Mouse (Mus musculus) hindbrain, embryonic 12.5 days (tissue): ENCODE data around the gene Il24. TPM values are rescaled to one million over a fixed set of nuclear protein-coding genes. Genes with fewer than 3 reads are reported as not detected.

ENCODE experiments used
- ATAC-seq: fragments of 200-750 bp; cut with Nextera tagmentation; 2 replicates; pipeline ENCODE4 v1.8.0; 2017; ENCODE audit warnings: moderate TSS enrichment; ENCODE audit not compliant: low FRiP score
- H3K27ac ChIP-seq: fragments of 300-500 bp; sonication (generic); 2 replicates; pipeline ENCODE4 v1.5.1; 2016; ENCODE audit warnings: mild to moderate bottlenecking
- H3K27me3 ChIP-seq: fragments of 300-500 bp; sonication (generic); 2 replicates; pipeline ENCODE4 v1.6.1; 2016; ENCODE audit warnings: mild to moderate bottlenecking
- H3K36me3 ChIP-seq: fragments of 300-500 bp; sonication (generic); 2 replicates; pipeline ENCODE4 v1.6.1; 2016; ENCODE audit warnings: mild to moderate bottlenecking
- H3K4me1 ChIP-seq: fragments of 300-500 bp; sonication (generic); 2 replicates; pipeline ENCODE4 v1.6.1; 2016
- H3K4me2 ChIP-seq: fragments of 300-500 bp; sonication (generic); replicated peaks from 2 replicates; pipeline ENCODE4 v1.6.1; 2016; ENCODE audit warnings: mild to moderate bottlenecking
- H3K4me3 ChIP-seq: fragments of 300-500 bp; sonication (generic); 2 replicates; pipeline ENCODE4 v1.5.1; 2016; ENCODE audit warnings: mild to moderate bottlenecking
- H3K9ac ChIP-seq: fragments of 300-500 bp; sonication (generic); 2 replicates; pipeline ENCODE4 v1.6.1; 2016; ENCODE audit warnings: mild to moderate bottlenecking, moderate library complexity
- H3K9me3 ChIP-seq: fragments of 300-500 bp; sonication (generic); replicated peaks from 2 replicates; pipeline ENCODE4 v1.6.1; 2016; ENCODE audit warnings: mild to moderate bottlenecking
- WGBS: fragments of 180-500 bp; shearing (Covaris S2); methylation state at CpG from one replicate; pipeline ENCODE4 v1.1.7; 2016; 5-methylcytosine and 5-hydroxymethylcytosine counted together
- polyA plus RNA-seq: library from polyadenylated mRNA; unstranded; fragments of >200 nt; fragmentation: Nextera tagmentation; extraction: Ambion mirVana; gene quantifications from 2 replicates; pipeline ENCODE4 v1.2.1, GENCODE M21; 2016

The Il24 gene
- polyA plus RNA-seq, 1 experiment from 2014 or later = not detected

DNA sequence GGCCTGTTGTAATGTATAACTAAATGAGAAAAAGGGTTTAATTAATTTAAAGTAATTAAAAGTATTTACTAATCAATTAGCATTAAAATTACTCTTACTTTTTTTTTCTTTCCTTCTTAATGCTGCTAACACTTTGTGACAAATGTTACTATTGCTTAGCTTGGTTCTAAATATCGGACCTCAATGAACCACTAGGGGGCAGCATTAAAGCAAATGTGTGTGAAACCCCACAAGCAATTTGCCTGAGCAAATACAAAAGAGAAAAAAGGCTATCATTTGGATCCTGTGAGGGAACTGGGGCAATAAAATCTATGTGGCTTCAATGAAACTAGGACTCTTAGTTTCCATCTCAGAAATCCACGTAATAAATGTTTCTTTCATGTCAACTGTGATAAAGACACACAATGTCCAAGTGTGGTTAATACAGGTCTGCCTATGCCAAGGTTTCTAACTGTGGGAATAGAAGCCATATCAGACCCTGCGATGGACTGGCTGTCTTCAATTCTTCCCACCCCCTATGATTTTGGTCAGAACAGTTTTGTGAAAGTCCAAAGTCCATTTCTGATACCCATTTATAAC, 10.2 kb downstream of the Il24 start:
- WGBS = 18% methylated on average over 3 of the region's 3 CpGs
- Histone ChIP-seq H3K4me3 (no peak overlapping the region), H3K36me3 (no peaks in the 10 kb centered on the region), H3K4me1 (peaks cover 8% of the 10 kb centered on the region; the same call in 1 of the 2 replicates), H3K27me3 (peaks cover 29% of the 10 kb centered on the region), H3K27ac (no peak overlapping the region), H3K9me3 (no peaks in the 10 kb centered on the region), H3K4me2 (no peak overlapping the region), H3K9ac (no peak overlapping the region)
- ATAC-seq = no peak

DNA sequence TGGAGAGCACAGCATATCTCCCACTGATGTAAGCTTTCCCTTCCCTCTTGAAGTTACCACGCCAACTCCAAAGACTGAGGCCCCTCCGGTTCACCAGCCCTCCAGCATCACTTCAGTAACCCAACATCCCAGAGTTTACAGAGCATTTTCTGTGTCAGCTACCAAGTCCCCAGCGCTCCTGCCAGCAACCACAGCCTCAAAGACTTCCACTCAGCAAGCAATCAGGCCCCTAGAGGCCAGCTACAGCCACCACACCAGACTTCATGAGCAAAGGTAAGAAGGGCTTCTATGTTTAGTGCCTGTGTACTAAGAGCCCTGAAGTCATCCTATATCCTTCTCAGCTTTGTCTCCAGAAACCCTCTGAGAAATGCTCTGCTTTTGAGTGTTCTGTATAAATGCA, 11.3 kb downstream of the Il24 start:
- no peak overlapping the region for H3K4me3 ChIP-seq
- WGBS = 75% methylated on average over 3 of the region's 3 CpGs
- peaks cover 29% of the 10 kb centered on the region for H3K27me3 ChIP-seq
- no peaks in the 10 kb centered on the region for H3K9me3 ChIP-seq
- no peak overlapping the region for H3K27ac ChIP-seq
- no peak overlapping the region for H3K9ac ChIP-seq
- H3K4me2 ChIP-seq = no peak overlapping the region
- peaks cover 8% of the 10 kb centered on the region; the same call in 1 of the 2 replicates for H3K4me1 ChIP-seq
- no peak for ATAC-seq
- H3K36me3 ChIP-seq = no peaks in the 10 kb centered on the region

DNA sequence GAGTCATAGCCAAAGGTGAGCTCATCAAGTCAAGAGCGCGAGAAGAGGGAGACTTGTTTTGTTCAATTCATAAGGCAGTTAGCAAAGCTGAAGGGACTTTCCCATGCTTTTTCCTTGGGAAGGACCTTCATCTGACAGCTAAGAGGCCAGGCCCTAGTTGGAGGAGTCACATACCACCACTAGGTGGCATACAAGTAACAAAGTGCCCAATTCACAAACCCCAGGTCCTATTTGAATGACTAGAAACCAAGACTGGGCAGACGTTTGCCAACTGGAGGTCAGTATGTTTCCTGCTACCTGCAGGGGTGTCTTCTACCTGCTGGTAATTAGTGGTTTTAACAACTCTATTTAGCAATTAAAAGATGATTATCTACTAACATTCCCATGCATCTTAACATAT, 12.1 kb downstream of the Il24 start:
- no peaks in the 10 kb centered on the region for H3K36me3 ChIP-seq
- H3K9ac ChIP-seq = no peak overlapping the region
- ATAC-seq = no peak
- no peak overlapping the region for H3K4me2 ChIP-seq
- no peak overlapping the region for H3K4me3 ChIP-seq
- peaks cover 27% of the 10 kb centered on the region for H3K27me3 ChIP-seq
- 41% methylated on average over 3 of the region's 3 CpGs for WGBS
- H3K27ac ChIP-seq = no peak overlapping the region
- peaks cover 8% of the 10 kb centered on the region; the same call in 1 of the 2 replicates for H3K4me1 ChIP-seq
- no peaks in the 10 kb centered on the region for H3K9me3 ChIP-seq

DNA sequence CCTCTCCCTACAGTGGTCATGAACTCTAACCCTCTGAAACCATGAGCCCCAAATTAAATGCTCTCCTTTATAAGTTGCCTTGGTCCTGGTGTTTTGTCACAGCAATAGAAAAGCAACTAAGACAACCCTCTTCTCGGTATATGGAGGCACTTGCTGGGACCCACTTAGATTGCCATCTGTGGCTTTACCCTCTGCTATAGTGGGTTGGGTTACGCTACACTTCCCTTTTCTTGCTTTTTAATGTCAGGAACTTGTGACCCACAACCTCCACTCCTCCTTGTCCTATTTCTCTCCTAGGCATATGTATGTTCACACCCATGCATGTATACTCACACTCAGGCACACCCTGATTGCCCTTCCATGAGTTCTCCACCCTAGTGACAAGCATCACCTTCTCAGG, 14.3 kb downstream of the Il24 start:
- Histone ChIP-seq H3K27me3 (peaks cover 8% of the 10 kb centered on the region), H3K4me1 (peaks cover 1% of the 10 kb centered on the region; the same call in 1 of the 2 replicates), H3K4me2 (no peak overlapping the region), H3K9ac (no peak overlapping the region), H3K36me3 (no peaks in the 10 kb centered on the region), H3K27ac (no peak overlapping the region), H3K9me3 (no peaks in the 10 kb centered on the region), H3K4me3 (no peak overlapping the region)
- no peak for ATAC-seq
- WGBS = 90% methylated on average over 2 of the region's 2 CpGs

DNA sequence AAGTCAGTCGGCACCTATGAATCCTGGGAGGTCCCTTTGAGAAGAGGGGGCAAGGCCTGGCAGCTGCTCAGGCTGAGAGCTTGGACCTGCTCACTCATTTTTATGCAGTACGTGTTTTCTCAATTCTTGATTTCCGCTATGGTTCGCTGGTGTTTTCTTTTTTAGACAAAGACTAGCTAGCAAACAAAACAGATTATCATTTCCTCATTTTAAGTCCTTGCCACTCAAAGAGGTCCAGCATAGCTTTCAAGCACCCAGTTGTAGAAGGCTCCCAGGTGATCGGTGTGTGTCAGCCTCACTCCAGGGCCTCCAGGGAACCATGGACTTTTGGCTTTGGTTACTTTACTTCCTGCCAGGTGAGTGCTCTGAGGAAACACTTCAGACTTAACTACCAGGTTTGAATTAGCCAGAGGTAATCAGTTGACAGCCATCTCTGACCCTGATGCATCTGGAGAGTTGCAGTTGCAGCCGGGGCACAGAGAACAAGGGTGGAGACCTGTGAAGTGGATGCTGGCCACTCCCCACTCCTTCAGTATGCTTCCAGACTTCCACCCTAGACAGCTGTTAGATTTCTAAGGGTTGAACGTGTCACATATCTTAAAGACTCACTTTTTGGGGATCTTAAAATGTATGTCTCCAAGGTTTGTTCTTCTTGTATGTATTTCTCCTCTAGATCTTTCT, 21.6 kb downstream of the Il24 start, which contains the start of gene Fcmr:
Gene Fcmr (plus strand): TSS at position 129 of the 681 bp plus-strand sequence.
- no peak for ATAC-seq
- Histone ChIP-seq H3K36me3 (no peaks in the 10 kb centered on the region), H3K9me3 (no peaks in the 10 kb centered on the region), H3K4me1 (no peaks in the 10 kb centered on the region), H3K27me3 (no peaks in the 10 kb centered on the region), H3K4me2 (no peak within 1 kb of the TSS), H3K4me3 (no peak within 1 kb of the TSS), H3K9ac (no peak within 1 kb of the TSS), H3K27ac (no peak within 1 kb of the TSS)
- WGBS = 79% methylated on average over 7 of the region's 7 CpGs

DNA sequence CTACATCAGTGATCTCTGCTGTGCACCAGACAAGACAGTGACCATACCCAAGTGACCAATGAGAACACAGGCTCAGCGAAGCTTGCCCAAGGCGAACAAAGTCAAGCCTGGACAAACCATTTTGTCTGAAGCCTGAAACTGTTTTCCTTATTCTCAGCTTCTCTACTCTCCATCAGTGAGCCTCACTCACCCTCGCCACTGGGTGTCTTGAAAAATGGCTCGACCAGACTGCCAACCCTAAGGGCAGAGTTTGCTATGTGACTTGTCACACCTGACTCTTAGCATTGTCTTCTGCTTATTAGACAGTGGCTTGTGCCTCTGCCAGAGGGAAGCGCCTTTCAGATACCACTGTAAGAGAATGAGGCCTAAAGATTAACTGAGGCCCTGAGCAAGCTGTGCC, 22.5 kb downstream of the Il24 start:
- H3K36me3 ChIP-seq = no peaks in the 10 kb centered on the region
- H3K9me3 ChIP-seq = no peaks in the 10 kb centered on the region
- no peaks in the 10 kb centered on the region for H3K27me3 ChIP-seq
- no peak overlapping the region for H3K9ac ChIP-seq
- ATAC-seq = no peak
- H3K27ac ChIP-seq = no peak overlapping the region
- no peaks in the 10 kb centered on the region for H3K4me1 ChIP-seq
- 88% methylated on average over 5 of the region's 5 CpGs for WGBS
- no peak overlapping the region for H3K4me2 ChIP-seq
- no peak overlapping the region for H3K4me3 ChIP-seq

DNA sequence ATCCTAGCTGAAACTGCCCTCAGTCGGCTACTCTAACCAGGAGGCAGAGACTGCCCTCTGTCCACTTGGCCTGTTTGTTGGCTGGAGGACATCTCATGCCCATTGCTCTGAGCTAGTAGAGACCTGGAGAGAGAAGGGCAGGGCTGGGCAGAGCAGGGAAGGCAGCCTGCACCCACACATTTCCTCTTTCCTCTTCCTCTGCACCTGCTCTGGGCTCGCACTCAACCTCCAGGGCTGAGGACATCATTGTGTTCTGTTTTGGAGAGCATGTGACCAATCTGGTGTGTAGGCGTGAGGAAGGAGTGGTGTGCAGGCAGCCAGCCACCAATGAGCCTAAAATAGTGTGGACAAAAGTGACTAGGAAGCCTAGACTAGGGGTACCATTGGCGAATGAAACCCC, 23.0 kb downstream of the Il24 start:
- WGBS = 91% methylated on average over 4 of the region's 4 CpGs
- H3K4me1 ChIP-seq = no peaks in the 10 kb centered on the region
- no peak overlapping the region for H3K4me3 ChIP-seq

DNA sequence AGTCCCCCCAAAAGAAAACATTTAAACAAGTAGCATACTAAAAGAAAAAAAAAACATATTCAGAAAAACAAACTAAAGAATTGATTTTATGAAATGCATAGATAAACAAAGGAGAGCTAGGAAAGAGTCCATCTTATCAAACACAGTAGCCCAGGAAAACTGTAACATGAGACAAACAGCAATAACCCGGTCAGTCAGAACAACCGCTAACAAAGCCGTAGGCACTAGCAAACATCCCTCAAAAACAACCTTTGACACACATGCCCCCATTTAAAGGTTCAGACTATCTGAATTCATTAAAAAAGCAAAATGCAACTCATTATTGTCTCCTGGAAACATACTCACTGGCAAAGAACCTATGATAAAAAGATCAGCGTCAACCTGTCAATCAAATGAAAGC, 29.8 kb downstream of the Il24 start:
- 78% methylated on average over 4 of the region's 4 CpGs for WGBS
- Histone ChIP-seq H3K9me3 (no peaks in the 10 kb centered on the region), H3K27ac (no peak overlapping the region), H3K4me3 (no peak overlapping the region), H3K36me3 (no peaks in the 10 kb centered on the region), H3K27me3 (no peaks in the 10 kb centered on the region), H3K4me2 (no peak overlapping the region), H3K9ac (no peak overlapping the region), H3K4me1 (no peaks in the 10 kb centered on the region)
- ATAC-seq = no peak

More for the DNA sequence above, 23.0 kb downstream of the Il24 start:
- Histone ChIP-seq H3K27ac (no peak overlapping the region), H3K9ac (no peak overlapping the region), H3K36me3 (no peaks in the 10 kb centered on the region), H3K4me2 (no peak overlapping the region), H3K9me3 (no peaks in the 10 kb centered on the region), H3K27me3 (no peaks in the 10 kb centered on the region)
- ATAC-seq = no peak

DNA sequence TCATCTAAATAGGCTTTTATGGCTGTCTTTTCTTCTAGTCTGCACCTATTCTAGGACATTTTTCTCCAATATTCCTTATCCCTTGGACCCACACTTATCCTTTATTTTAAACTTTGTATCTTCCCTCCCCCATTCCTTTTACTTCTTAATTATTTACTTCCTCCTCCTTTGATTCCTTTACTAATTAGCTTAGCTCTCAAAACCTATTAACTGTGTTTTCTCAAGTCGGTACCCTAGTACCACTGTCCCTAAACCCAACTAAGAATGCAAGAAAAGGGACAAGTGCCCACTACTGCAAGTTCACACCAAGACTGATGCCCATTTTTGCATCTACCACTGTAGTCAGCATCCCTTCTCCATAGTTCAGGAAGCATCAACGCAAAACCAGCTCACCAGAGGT, 31.5 kb downstream of the Il24 start:
- WGBS = 91% methylated on average over 2 of the region's 2 CpGs
- Histone ChIP-seq H3K4me1 (no peaks in the 10 kb centered on the region), H3K9me3 (no peaks in the 10 kb centered on the region), H3K4me2 (no peak overlapping the region), H3K27ac (no peak overlapping the region), H3K36me3 (no peaks in the 10 kb centered on the region), H3K9ac (no peak overlapping the region), H3K4me3 (no peak overlapping the region), H3K27me3 (no peaks in the 10 kb centered on the region)
- no peak for ATAC-seq

DNA sequence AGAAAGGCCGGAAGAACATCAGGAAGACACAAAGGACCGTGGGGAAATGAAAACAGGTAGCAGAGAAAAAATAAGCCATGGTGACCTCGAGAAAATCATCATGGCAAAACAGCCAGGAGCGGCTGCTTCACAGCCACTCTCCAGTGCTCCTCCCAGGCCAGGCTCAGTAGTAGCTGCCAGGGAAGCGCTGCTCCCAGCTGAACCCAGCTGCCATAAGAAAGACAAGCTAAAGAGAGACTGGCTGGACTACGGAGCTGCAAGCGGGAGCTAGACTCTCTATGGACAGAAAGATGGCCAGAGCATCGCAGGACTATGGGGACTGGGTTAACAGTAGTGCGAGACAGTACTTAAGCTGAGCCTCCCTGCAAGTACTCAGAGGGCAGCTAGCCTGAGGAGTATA, 32.4 kb downstream of the Il24 start:
- H3K27me3 ChIP-seq = no peaks in the 10 kb centered on the region
- no peak for ATAC-seq
- H3K4me1 ChIP-seq = no peaks in the 10 kb centered on the region
- no peak overlapping the region for H3K4me3 ChIP-seq
- H3K36me3 ChIP-seq = no peaks in the 10 kb centered on the region
- H3K4me2 ChIP-seq = no peak overlapping the region
- no peaks in the 10 kb centered on the region for H3K9me3 ChIP-seq
- H3K9ac ChIP-seq = no peak overlapping the region
- WGBS = 84% methylated on average over 9 of the region's 9 CpGs
- H3K27ac ChIP-seq = no peak overlapping the region

DNA sequence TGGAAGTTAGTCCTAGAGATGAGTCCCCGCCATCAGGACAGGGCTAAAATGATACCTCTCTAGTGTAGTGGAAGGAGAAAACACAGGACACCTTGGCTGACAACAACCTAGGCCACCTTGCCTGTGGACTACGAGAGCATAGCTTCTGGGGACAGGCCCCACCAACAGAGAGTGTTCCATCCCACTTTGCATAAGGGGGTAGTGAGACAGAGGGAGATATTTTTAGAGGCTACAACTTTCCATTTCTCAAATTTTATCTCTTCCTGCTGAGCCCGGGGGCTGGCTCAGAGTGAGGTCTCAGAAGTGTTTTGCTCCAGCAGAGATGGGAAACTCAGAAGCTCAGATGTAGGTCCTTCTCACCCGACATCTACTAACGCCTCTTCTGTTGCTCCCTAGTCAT, 36.8 kb downstream of the Il24 start:
- Histone ChIP-seq H3K27me3 (no peaks in the 10 kb centered on the region), H3K27ac (no peak overlapping the region), H3K9ac (no peak overlapping the region), H3K36me3 (no peaks in the 10 kb centered on the region), H3K9me3 (no peaks in the 10 kb centered on the region), H3K4me1 (no peaks in the 10 kb centered on the region), H3K4me2 (no peak overlapping the region), H3K4me3 (no peak overlapping the region)
- ATAC-seq = no peak
- 88% methylated on average over 5 of the region's 5 CpGs for WGBS

DNA sequence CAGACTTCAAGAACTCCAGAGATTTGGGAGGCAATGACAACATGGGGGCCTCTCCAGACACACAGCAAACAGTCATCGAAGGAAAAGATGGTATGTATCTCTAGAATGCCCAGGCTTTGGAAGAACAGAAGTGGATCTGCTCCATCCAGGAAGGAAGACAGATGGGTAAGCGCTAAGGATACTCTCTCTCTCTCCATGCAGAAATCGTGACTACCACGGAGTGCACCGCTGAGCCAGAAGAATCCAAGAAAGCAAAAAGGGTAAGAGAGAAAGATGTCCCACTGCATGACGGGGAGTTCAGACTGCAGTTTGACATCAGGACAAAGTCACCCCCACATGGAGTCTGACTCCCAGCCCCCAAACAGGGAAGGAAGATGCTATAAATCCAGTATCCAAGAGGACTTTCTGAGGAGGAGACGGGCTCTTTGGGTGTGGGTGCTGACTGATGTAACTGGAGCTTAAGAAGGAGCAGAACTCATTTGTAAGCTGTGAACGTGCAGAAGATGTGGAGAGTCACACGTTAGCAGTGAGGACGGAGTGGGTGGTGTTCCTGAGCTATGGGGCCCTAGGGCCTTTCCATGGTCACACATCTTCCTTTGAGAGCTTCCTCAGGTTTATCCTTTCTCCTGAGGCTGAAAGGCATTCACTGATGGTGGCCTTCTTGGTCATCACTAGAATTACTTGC, 37.6 kb downstream of the Il24 start:
- no peaks in the 10 kb centered on the region for H3K9me3 ChIP-seq
- no peak overlapping the region for H3K9ac ChIP-seq
- 90% methylated on average over 10 of the region's 10 CpGs for WGBS
- H3K27ac ChIP-seq = no peak overlapping the region
- H3K36me3 ChIP-seq = no peaks in the 10 kb centered on the region
- no peaks in the 10 kb centered on the region for H3K27me3 ChIP-seq
- ATAC-seq = no peak
- no peak overlapping the region for H3K4me2 ChIP-seq
- no peak overlapping the region for H3K4me3 ChIP-seq
- no peaks in the 10 kb centered on the region for H3K4me1 ChIP-seq

DNA sequence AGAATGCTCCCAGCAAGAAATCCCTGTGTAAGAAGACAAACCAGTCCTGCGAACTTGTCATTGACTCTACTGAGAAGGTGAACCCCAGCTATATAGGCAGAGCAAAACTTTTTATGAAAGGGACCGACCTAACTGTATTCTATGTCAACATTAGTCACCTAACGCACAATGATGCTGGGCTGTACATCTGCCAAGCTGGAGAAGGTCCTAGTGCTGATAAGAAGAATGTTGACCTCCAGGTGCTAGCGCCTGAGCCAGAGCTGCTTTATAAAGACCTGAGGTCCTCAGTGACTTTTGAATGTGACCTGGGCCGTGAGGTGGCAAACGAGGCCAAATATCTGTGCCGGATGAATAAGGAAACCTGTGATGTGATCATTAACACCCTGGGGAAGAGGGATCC, 42.7 kb downstream of the Il24 start:
- no peak overlapping the region for H3K27ac ChIP-seq
- 92% methylated on average over 7 of the region's 7 CpGs for WGBS
- no peak overlapping the region for H3K9ac ChIP-seq
- no peaks in the 10 kb centered on the region for H3K36me3 ChIP-seq
- H3K4me3 ChIP-seq = no peak overlapping the region
- no peak for ATAC-seq
- no peaks in the 10 kb centered on the region for H3K9me3 ChIP-seq
- no peaks in the 10 kb centered on the region for H3K4me1 ChIP-seq
- no peaks in the 10 kb centered on the region for H3K27me3 ChIP-seq
- no peak overlapping the region for H3K4me2 ChIP-seq
